Mouse (Mus musculus): ENCODE data around the gene Atp6v1e1. TPM values are rescaled to one million over a fixed set of nuclear protein-coding genes. Genes with fewer than 3 reads are reported as not detected.
"Not testable (repeated sequence)": the region's sequence is repeated elsewhere in the genome, so short reads cannot be mapped to it uniquely, and the experiment has no call there.

The Atp6v1e1 gene
- polyA plus RNA-seq, 1 experiment from 2014 or later: 185 TPM

GRCm38 (mm10) chr6:120830056-120830455 lies 7.5 kb upstream of the Atp6v1e1 start:
- H3K9me3 ChIP-seq (ENCODE audit: control insufficient read depth, low read length): no peaks in the 10 kb centered on the region
- no peaks in the 10 kb centered on the region for H3K27me3 ChIP-seq (ENCODE audit: control insufficient read depth, insufficient read depth, low read length)
- DNase-seq (ENCODE audit: low spot score): no peak
- H3K4me1 ChIP-seq (ENCODE audit: control insufficient read depth, insufficient read depth, low read length): no peaks in the 10 kb centered on the region
- no peaks in the 10 kb centered on the region for H3K36me3 ChIP-seq (ENCODE audit: control insufficient read depth, insufficient read depth, low read length)
- WGBS: 73% methylated on average over 1 of the region's 1 CpGs
- H3K4me3 ChIP-seq (ENCODE audit: low read depth, low read length): no peak overlapping the region
- no peak overlapping the region for H3K4me2 ChIP-seq (ENCODE audit: low read depth)
- H3K27ac ChIP-seq (ENCODE audit: low read depth, low read length): no peak overlapping the region
- ATAC-seq (ENCODE audit: insufficient read depth, low FRiP score, low TSS enrichment): no peak
- H3K9ac ChIP-seq (ENCODE audit: low read length): no peak overlapping the region

GRCm38 (mm10) chr6:120822937-120823614 lies 483 bp upstream of the Atp6v1e1 start:
- peak; percentile 20; the same call in 1 of the 2 replicates for ATAC-seq (ENCODE audit: insufficient read depth, low FRiP score, low TSS enrichment)
- H3K9me3 ChIP-seq (ENCODE audit: control insufficient read depth, low read length): no peaks in the 10 kb centered on the region
- H3K9ac ChIP-seq (ENCODE audit: low read length): no peak overlapping the region
- 0 out of 2 replicates have a peak overlapping the region, but pooled peaks have one; percentile 23 for H3K4me2 ChIP-seq (ENCODE audit: low read depth)
- 80% methylated on average over 10 of the region's 10 CpGs for WGBS
- peaks cover 6% of the 10 kb centered on the region for H3K36me3 ChIP-seq (ENCODE audit: control insufficient read depth, insufficient read depth, low read length)
- no peak for DNase-seq (ENCODE audit: low spot score)
- no peaks in the 10 kb centered on the region for H3K27me3 ChIP-seq (ENCODE audit: control insufficient read depth, insufficient read depth, low read length)
- H3K4me1 ChIP-seq (ENCODE audit: control insufficient read depth, insufficient read depth, low read length): peaks cover 3% of the 10 kb centered on the region; the same call in 1 of the 2 replicates
- no peak overlapping the region for H3K27ac ChIP-seq (ENCODE audit: low read depth, low read length)
- H3K4me3 ChIP-seq (ENCODE audit: low read depth, low read length): no peak overlapping the region

- H3K4me2 ChIP-seq (ENCODE audit: low read depth): peak overlapping the region; percentile 72
- H3K4me1 ChIP-seq (ENCODE audit: control insufficient read depth, insufficient read depth, low read length): peaks cover 3% of the 10 kb centered on the region; the same call in 1 of the 2 replicates
- no peak for ATAC-seq (ENCODE audit: insufficient read depth, low FRiP score, low TSS enrichment)
- peak overlapping the region; percentile 65 for H3K9ac ChIP-seq (ENCODE audit: low read length)
- peak overlapping the region; percentile 81 for H3K4me3 ChIP-seq (ENCODE audit: low read depth, low read length)
- WGBS: 60% methylated on average over 5 of the region's 5 CpGs
- no peaks in the 10 kb centered on the region for H3K9me3 ChIP-seq (ENCODE audit: control insufficient read depth, low read length)
- no peak for DNase-seq (ENCODE audit: low spot score)
- no peak overlapping the region for H3K27ac ChIP-seq (ENCODE audit: low read depth, low read length)
- H3K27me3 ChIP-seq (ENCODE audit: control insufficient read depth, insufficient read depth, low read length): no peaks in the 10 kb centered on the region
- peaks cover 15% of the 10 kb centered on the region for H3K36me3 ChIP-seq (ENCODE audit: control insufficient read depth, insufficient read depth, low read length)
These were observed 878 bp downstream of the Atp6v1e1 start for GRCm38 (mm10) chr6:120821715-120822114.

GRCm38 (mm10) chr6:120820941-120821340 lies 1.7 kb downstream of the Atp6v1e1 start:
- WGBS: 91% methylated on average over 1 of the region's 1 CpGs
- no peak for ATAC-seq (ENCODE audit: insufficient read depth, low FRiP score, low TSS enrichment)

GRCm38 (mm10) chr6:120820144-120820543 lies 2.4 kb downstream of the Atp6v1e1 start:
- 92% methylated on average over 5 of the region's 5 CpGs for WGBS
- Histone ChIP-seq H3K36me3 (ENCODE audit: control insufficient read depth, insufficient read depth, low read length) (peaks cover 15% of the 10 kb centered on the region), H3K4me2 (ENCODE audit: low read depth) (no peak overlapping the region), H3K4me3 (ENCODE audit: low read depth, low read length) (no peak overlapping the region), H3K9ac (ENCODE audit: low read length) (no peak overlapping the region), H3K9me3 (ENCODE audit: control insufficient read depth, low read length) (no peaks in the 10 kb centered on the region), H3K27me3 (ENCODE audit: control insufficient read depth, insufficient read depth, low read length) (no peaks in the 10 kb centered on the region), H3K4me1 (ENCODE audit: control insufficient read depth, insufficient read depth, low read length) (peaks cover 3% of the 10 kb centered on the region; the same call in 1 of the 2 replicates), H3K27ac (ENCODE audit: low read depth, low read length) (no peak overlapping the region)
- DNase-seq (ENCODE audit: low spot score): no peak
- no peak for ATAC-seq (ENCODE audit: insufficient read depth, low FRiP score, low TSS enrichment)

More at GRCm38 (mm10) chr6:120820941-120821340, 1.7 kb downstream of the Atp6v1e1 start:
- Histone ChIP-seq H3K9me3 (ENCODE audit: control insufficient read depth, low read length) (no peaks in the 10 kb centered on the region), H3K4me3 (ENCODE audit: low read depth, low read length) (no peak overlapping the region), H3K27ac (ENCODE audit: low read depth, low read length) (no peak overlapping the region), H3K4me2 (ENCODE audit: low read depth) (no peak overlapping the region), H3K4me1 (ENCODE audit: control insufficient read depth, insufficient read depth, low read length) (peaks cover 3% of the 10 kb centered on the region; the same call in 1 of the 2 replicates), H3K36me3 (ENCODE audit: control insufficient read depth, insufficient read depth, low read length) (peaks cover 15% of the 10 kb centered on the region), H3K27me3 (ENCODE audit: control insufficient read depth, insufficient read depth, low read length) (no peaks in the 10 kb centered on the region), H3K9ac (ENCODE audit: low read length) (no peak overlapping the region)
- no peak for DNase-seq (ENCODE audit: low spot score)

GRCm38 (mm10) chr6:120819294-120819693 lies 3.3 kb downstream of the Atp6v1e1 start:
- Histone ChIP-seq H3K27ac (ENCODE audit: low read depth, low read length) (no peak overlapping the region), H3K36me3 (ENCODE audit: control insufficient read depth, insufficient read depth, low read length) (peaks cover 15% of the 10 kb centered on the region), H3K4me2 (ENCODE audit: low read depth) (no peak overlapping the region), H3K4me3 (ENCODE audit: low read depth, low read length) (no peak overlapping the region), H3K9ac (ENCODE audit: low read length) (no peak overlapping the region), H3K27me3 (ENCODE audit: control insufficient read depth, insufficient read depth, low read length) (no peaks in the 10 kb centered on the region), H3K4me1 (ENCODE audit: control insufficient read depth, insufficient read depth, low read length) (peaks cover 3% of the 10 kb centered on the region; the same call in 1 of the 2 replicates), H3K9me3 (ENCODE audit: control insufficient read depth, low read length) (no peaks in the 10 kb centered on the region)
- no peak for ATAC-seq (ENCODE audit: insufficient read depth, low FRiP score, low TSS enrichment)
- 96% methylated on average over 2 of the region's 2 CpGs for WGBS
- no peak for DNase-seq (ENCODE audit: low spot score)

- DNase-seq (ENCODE audit: low spot score); H3K27me3 ChIP-seq (ENCODE audit: control insufficient read depth, insufficient read depth, low read length); ATAC-seq (ENCODE audit: insufficient read depth, low FRiP score, low TSS enrichment); H3K9ac ChIP-seq (ENCODE audit: low read length); H3K9me3 ChIP-seq (ENCODE audit: control insufficient read depth, low read length); H3K4me1 ChIP-seq (ENCODE audit: control insufficient read depth, insufficient read depth, low read length); H3K4me2 ChIP-seq (ENCODE audit: low read depth); H3K27ac ChIP-seq (ENCODE audit: low read depth, low read length); H3K4me3 ChIP-seq (ENCODE audit: low read depth, low read length): not testable (repeated sequence)
- WGBS: 97% methylated on average over 6 of the region's 10 CpGs
- H3K36me3 ChIP-seq (ENCODE audit: control insufficient read depth, insufficient read depth, low read length): peaks cover 11% of the 10 kb centered on the region
These were observed 10.6 kb downstream of the Atp6v1e1 start for GRCm38 (mm10) chr6:120811999-120812398.

GRCm38 (mm10) chr6:120807738-120808081 lies 14.9 kb downstream of the Atp6v1e1 start:
- Histone ChIP-seq H3K4me1 (ENCODE audit: control insufficient read depth, insufficient read depth, low read length) (no peaks in the 10 kb centered on the region), H3K36me3 (ENCODE audit: control insufficient read depth, insufficient read depth, low read length) (peaks cover 17% of the 10 kb centered on the region), H3K9me3 (ENCODE audit: control insufficient read depth, low read length) (no peaks in the 10 kb centered on the region), H3K27me3 (ENCODE audit: control insufficient read depth, insufficient read depth, low read length) (no peaks in the 10 kb centered on the region), H3K9ac (ENCODE audit: low read length) (no peak overlapping the region), H3K27ac (ENCODE audit: low read depth, low read length) (no peak overlapping the region), H3K4me3 (ENCODE audit: low read depth, low read length) (no peak overlapping the region), H3K4me2 (ENCODE audit: low read depth) (no peak overlapping the region)
- 97% methylated on average over 4 of the region's 4 CpGs for WGBS
- DNase-seq (ENCODE audit: low spot score): no peak
- ATAC-seq (ENCODE audit: insufficient read depth, low FRiP score, low TSS enrichment): no peak
